Mouse (Mus musculus) embryonic facial prominence, embryonic 14.5 days (tissue): ENCODE measurements at regions not wholly inside any gene's neighbourhood (a gene's known extent, or its start where the extent isn't known, plus 50 kb on each side); places are given as distances from the start of the nearest gene placed in this dataset.

Experiments
- ATAC-seq: fragments of 200-750 bp; cut with Nextera tagmentation; 2 replicates; pipeline ENCODE4 v1.8.0; 2017; ENCODE audit warnings: low read depth, moderate number of reproducible peaks, moderate TSS enrichment
- DNase-seq: peaks from one replicate; pipeline ENCODE4 v3.0.0-alpha.2; 2015; ENCODE audit warnings: low spot score
- H3K27ac ChIP-seq: fragments of 300-500 bp; sonication (generic); replicated peaks from 2 replicates; pipeline ENCODE4 v1.5.1; 2014; ENCODE audit warnings: low read depth, mild to moderate bottlenecking, low read length, moderate library complexity
- H3K27me3 ChIP-seq: fragments of 300-500 bp; sonication (generic); replicated peaks from 2 replicates; pipeline ENCODE4 v1.6.1; 2014; ENCODE audit warnings: low read length; ENCODE audit not compliant: control insufficient read depth, insufficient read depth
- H3K36me3 ChIP-seq: fragments of 300-500 bp; sonication (generic); 2 replicates; pipeline ENCODE4 v1.6.1; 2014; ENCODE audit warnings: low read length, mixed read lengths; ENCODE audit not compliant: control insufficient read depth, insufficient read depth
- H3K4me1 ChIP-seq: fragments of 300-500 bp; sonication (generic); 2 replicates; pipeline ENCODE4 v1.6.1; 2014; ENCODE audit warnings: antibody characterized with exemption, low read length; ENCODE audit not compliant: control insufficient read depth, insufficient read depth
- H3K4me2 ChIP-seq: fragments of 300-500 bp; sonication (generic); 2 replicates; pipeline ENCODE4 v1.6.1; 2014; ENCODE audit warnings: low read depth, mild to moderate bottlenecking, low read length, moderate library complexity, mixed read lengths
- H3K4me3 ChIP-seq: fragments of 300-500 bp; sonication (generic); 2 replicates; pipeline ENCODE4 v1.5.1; 2014; ENCODE audit warnings: low read depth, mild to moderate bottlenecking, low read length
- H3K9ac ChIP-seq: fragments of 300-500 bp; sonication (generic); 2 replicates; pipeline ENCODE4 v1.6.1; 2014; ENCODE audit warnings: low read depth, mild to moderate bottlenecking, low read length, moderate library complexity, mixed read lengths
- H3K9me3 ChIP-seq: fragments of 300-500 bp; sonication (generic); 2 replicates; pipeline ENCODE4 v1.6.1; 2016; ENCODE audit warnings: low read length; ENCODE audit not compliant: control insufficient read depth
- WGBS: fragments of 180-500 bp; shearing (Covaris S2); extraction: QIAGEN DNeasy Blood & Tissue Kit; methylation state at CpG from one replicate; pipeline ENCODE4 v1.1.7; 2014; 5-methylcytosine and 5-hydroxymethylcytosine counted together

DNA sequence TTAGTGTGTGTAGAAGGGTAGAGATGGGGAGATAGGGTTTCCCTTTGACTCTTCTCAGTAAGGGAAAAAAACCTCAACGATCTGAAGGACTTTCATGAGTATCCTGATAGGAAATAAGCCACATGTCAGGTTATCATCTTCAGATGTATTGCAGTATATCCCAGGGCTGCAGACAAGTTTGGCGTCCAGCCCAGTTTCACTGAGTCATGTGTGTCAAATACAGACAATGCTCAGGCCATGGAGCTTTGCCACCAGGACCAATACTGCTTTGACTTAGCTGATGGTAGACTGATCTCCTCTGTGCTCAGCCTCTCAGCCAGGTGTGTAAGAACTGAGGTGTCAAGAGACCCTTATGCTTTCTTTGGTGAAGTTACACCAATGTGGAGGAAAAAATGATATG lies 62.9 kb downstream of the Cst10 start:
- Histone ChIP-seq H3K4me3 (no peak overlapping the region), H3K36me3 (no peaks in the 10 kb centered on the region), H3K4me1 (no peaks in the 10 kb centered on the region), H3K27me3 (no peaks in the 10 kb centered on the region), H3K9ac (no peak overlapping the region), H3K27ac (no peak overlapping the region), H3K9me3 (no peaks in the 10 kb centered on the region), H3K4me2 (no peak overlapping the region)
- peak; percentile 0 for DNase-seq
- no peak for ATAC-seq
- 76% methylated on average over 2 of the region's 2 CpGs for WGBS

DNA sequence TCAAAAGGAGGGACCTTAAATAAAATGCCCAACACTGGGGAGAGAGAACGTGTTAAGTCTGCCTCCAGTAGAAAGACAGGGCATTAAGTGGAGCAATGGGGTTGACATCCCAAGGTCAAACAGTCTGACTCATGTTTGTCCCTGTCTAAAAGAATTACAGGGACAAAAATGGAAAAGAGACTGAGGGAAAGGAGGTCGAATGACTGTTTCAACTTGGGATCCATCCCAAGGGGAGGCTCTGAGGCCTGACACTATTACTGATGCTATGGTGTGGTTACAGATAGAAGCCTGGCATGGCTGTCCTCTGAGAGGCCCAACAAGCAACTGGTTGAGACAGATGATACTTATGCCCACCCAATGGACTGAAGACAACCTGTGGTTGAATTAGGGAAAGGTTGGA lies 67.6 kb downstream of the Cst10 start:
- no peaks in the 10 kb centered on the region for H3K4me1 ChIP-seq
- no peak overlapping the region for H3K4me3 ChIP-seq
- no peak overlapping the region for H3K4me2 ChIP-seq
- no peak overlapping the region for H3K27ac ChIP-seq
- whole genome bisulfite sequencing: 62% methylated on average over 2 of the region's 2 CpGs
- no peaks in the 10 kb centered on the region for H3K36me3 ChIP-seq
- ATAC-seq (no peak), DNase-seq (no peak)
- H3K9ac ChIP-seq: no peak overlapping the region
- no peaks in the 10 kb centered on the region for H3K9me3 ChIP-seq
- no peaks in the 10 kb centered on the region for H3K27me3 ChIP-seq

DNA sequence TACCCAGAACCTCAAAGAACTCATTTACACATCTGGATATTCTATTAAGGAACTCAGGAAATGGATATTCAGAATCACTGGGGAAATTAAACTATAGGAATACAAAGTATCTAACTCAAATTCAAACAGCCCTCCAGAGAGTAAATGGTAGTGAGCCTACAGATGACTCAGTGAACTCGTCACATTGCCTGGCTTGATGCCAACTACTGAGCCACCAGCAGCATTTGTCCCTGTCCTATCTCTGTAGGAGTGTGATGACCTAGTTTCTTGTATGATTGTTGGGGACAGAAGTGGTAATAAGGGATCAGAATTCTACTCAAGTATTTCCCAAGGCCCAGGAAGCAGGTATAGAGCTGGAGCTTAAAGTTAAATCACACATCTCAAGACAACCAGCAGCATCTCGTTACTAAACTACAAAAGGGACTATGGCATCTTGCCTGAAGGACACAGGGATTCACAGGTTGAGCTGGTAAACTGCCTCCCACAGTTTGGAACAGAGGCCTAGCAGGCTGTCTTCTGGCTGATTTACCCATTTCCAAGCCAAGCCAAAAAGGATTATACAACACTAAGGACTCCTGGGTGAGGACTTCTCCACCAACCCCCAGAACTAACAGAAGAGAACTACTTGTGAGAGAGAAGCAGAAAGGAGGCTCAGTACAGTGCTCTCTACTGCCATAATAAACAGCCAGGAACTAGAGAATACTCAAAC lies 88.6 kb downstream of the Cst10 start:
- Histone ChIP-seq H3K27me3 (no peaks in the 10 kb centered on the region), H3K4me1 (no peaks in the 10 kb centered on the region), H3K9me3 (no peaks in the 10 kb centered on the region), H3K4me3 (no peak overlapping the region), H3K27ac (no peak overlapping the region), H3K36me3 (no peaks in the 10 kb centered on the region), H3K9ac (no peak overlapping the region), H3K4me2 (no peak overlapping the region)
- no peak for DNase-seq
- ATAC-seq: no peak
- 71% methylated on average over 2 of the region's 2 CpGs for WGBS

DNA sequence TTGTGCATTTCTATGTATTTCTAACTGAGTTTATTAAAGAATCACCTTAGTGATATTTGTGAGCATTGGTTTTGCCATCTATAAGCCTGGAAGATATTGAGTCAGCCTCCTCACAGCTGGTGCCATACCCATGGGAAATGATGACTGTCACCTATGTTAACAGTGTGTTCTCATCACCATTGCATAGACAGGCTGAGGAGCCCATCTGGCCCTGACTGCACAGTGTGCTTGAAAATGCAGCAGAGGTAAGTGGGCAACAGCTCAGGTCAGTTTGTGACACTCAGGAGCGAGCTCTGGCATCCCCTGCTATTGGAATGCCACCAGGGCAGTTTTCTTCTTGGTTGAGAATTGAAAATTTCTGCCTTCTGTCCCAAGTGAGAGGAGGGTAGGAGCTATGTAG lies 108.0 kb downstream of the Cst10 start:
- Histone ChIP-seq H3K27ac (no peak overlapping the region), H3K9ac (no peak overlapping the region), H3K4me1 (no peaks in the 10 kb centered on the region), H3K4me3 (no peak overlapping the region), H3K9me3 (no peaks in the 10 kb centered on the region), H3K36me3 (no peaks in the 10 kb centered on the region), H3K27me3 (no peaks in the 10 kb centered on the region), H3K4me2 (no peak overlapping the region)
- ATAC-seq (no peak), DNase-seq (no peak)
- 71% methylated on average over 1 of the region's 1 CpGs for WGBS

DNA sequence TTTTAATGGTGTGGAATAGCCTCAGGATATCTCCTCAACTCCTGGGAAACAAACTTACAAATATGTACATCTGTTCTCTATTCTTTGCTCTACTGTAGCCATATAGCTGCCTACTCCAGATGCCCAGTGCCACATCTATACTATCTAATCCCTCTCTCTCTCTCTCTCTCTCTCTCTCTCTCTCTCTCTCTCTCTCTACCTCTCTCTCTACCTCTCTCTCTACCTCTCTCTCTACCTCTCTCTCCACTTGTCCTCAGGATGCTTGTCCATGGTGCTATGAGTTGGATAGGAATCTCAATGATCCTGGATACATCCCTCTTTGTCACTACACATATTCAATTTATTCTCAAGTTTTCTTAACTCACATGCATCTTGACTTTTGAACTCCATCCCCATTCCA lies 119.6 kb downstream of the Cst10 start:
- Histone ChIP-seq H3K27ac (no peak overlapping the region), H3K9ac (no peak overlapping the region), H3K36me3 (no peaks in the 10 kb centered on the region), H3K4me2 (no peak overlapping the region), H3K4me3 (no peak overlapping the region), H3K9me3 (no peaks in the 10 kb centered on the region), H3K27me3 (no peaks in the 10 kb centered on the region), H3K4me1 (no peaks in the 10 kb centered on the region)
- DNase-seq (no peak), ATAC-seq (no peak)

DNA sequence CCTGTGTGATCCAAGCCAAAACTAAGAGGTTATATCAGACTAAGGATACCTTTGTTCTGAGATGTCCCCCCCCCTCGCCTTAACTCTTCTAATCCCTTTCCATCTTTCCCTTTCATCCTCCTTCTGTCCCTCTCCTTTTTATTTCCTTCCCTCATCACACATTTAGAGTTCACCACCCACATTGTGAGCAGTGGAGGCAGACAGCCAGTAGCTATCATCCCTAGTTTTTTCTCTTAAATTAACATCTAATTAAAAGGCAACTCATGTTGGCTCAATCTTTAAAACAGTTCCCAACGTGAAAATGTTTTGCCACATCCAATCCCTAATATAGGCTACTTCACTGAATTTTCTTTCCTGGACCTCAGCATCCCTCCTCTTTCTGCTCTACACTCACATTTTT lies 138.0 kb downstream of the Cst10 start:
- no peaks in the 10 kb centered on the region for H3K9me3 ChIP-seq
- H3K27ac ChIP-seq: no peak overlapping the region
- H3K4me1 ChIP-seq: no peaks in the 10 kb centered on the region
- H3K4me2 ChIP-seq: no peak overlapping the region
- no peaks in the 10 kb centered on the region for H3K36me3 ChIP-seq
- 53% methylated on average over 2 of the region's 2 CpGs for WGBS
- DNase-seq: no peak
- no peak overlapping the region for H3K4me3 ChIP-seq
- no peaks in the 10 kb centered on the region for H3K27me3 ChIP-seq
- no peak overlapping the region for H3K9ac ChIP-seq
- ATAC-seq: no peak

DNA sequence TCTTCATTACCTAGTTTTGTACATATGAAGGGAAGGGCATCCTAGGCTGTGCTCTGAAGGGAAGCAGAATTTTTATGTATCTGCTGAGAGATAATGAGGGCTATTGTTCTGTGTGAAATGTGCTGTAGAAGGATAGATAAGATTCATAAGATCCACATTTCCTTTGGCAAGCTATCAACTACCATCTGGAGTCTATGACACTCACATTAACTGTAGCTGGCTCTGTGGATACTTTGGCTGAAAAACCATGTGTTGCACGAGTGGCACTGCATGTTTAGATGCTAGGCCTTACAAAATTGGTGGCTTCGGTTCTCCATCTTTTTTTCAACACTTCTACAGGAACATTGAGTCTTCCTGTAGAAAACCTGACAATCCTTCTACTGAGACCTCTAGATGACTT lies 140.9 kb downstream of the Cst10 start:
- Histone ChIP-seq H3K4me2 (no peak overlapping the region), H3K9ac (no peak overlapping the region), H3K27ac (no peak overlapping the region), H3K9me3 (no peaks in the 10 kb centered on the region), H3K4me1 (no peaks in the 10 kb centered on the region), H3K4me3 (no peak overlapping the region), H3K36me3 (no peaks in the 10 kb centered on the region), H3K27me3 (no peaks in the 10 kb centered on the region)
- no peak for ATAC-seq
- WGBS: 51% methylated on average over 2 of the region's 2 CpGs
- no peak for DNase-seq

DNA sequence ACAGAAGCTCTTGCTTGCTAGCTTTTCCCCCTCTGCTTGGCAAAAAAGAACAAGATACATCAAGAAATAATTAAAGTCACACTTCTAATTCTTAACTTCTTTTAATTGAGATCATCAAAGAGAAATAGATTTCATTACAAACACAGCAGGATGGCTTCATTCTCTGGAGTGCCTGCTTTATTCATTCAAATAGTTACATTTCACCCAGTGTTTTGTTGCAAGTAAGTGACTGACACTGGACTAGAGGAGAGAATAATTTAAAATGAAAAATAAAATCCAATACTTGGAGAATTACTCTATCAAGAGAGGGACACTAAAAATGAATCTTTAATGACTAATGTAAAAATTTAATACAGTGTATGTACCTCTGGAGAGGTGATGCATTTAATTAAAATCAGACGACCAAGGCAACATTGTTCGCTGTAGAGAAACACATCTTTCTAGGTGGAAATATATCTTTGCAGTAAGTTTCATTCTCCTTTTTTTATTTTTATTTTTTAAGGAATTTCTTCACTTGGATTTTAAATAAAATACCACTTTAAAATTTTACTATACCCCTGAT lies 141.9 kb downstream of the Cst10 start:
- no peak overlapping the region for H3K9ac ChIP-seq
- H3K27me3 ChIP-seq: no peaks in the 10 kb centered on the region
- H3K27ac ChIP-seq: no peak overlapping the region
- no peak for ATAC-seq
- H3K4me2 ChIP-seq: no peak overlapping the region
- H3K4me3 ChIP-seq: no peak overlapping the region
- H3K4me1 ChIP-seq: no peaks in the 10 kb centered on the region
- H3K9me3 ChIP-seq: no peaks in the 10 kb centered on the region
- no peak for DNase-seq
- H3K36me3 ChIP-seq: no peaks in the 10 kb centered on the region
- WGBS: 90% methylated on average over 2 of the region's 2 CpGs

DNA sequence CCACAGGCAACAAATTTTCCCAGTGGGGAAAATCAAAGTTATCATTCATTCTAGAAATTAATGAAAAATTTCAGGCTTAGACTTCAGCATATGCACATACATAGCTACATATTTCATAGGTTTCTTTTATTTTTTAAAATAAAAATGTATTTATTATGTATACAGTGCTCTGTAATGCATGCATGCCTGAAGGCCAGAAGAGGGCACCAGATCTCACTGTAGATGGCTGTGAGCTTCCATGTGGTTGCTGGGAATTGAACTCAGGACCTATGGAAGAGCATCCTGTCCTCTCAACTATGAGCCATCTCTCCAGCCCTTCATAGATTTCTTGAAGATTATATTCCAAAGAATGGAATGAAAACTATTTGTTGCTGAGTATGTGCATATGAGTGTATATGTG lies 150.4 kb downstream of the Cst10 start:
- H3K4me2 ChIP-seq: no peak overlapping the region
- no peak for ATAC-seq
- no peak overlapping the region for H3K9ac ChIP-seq

More for the DNA sequence above, 150.4 kb downstream of the Cst10 start:
- H3K4me3 ChIP-seq: no peak overlapping the region
- no peaks in the 10 kb centered on the region for H3K27me3 ChIP-seq
- H3K4me1 ChIP-seq: no peaks in the 10 kb centered on the region
- no peak overlapping the region for H3K27ac ChIP-seq
- no peaks in the 10 kb centered on the region for H3K9me3 ChIP-seq
- no peak for DNase-seq
- no peaks in the 10 kb centered on the region for H3K36me3 ChIP-seq
